Mouse (Mus musculus) pancreas, adult 10 weeks (tissue): ENCODE results near the gene As3mt. TPM values are rescaled to one million over a fixed set of nuclear protein-coding genes. Genes with fewer than 3 reads are reported as not detected.

Experiments used
- polyA plus RNA-seq: library from polyadenylated mRNA; stranded (reverse); fragments of 350-450 nt; fragmentation: Illumina TruSeq; extraction: RNeasy Lipid Tissue Mini Kit (QIAGEN cat#74804); gene quantifications from one replicate; pipeline ENCODE4 v1.2.3, GENCODE M21; 2015; ENCODE audit warnings: low read depth, low replicate concordance; ENCODE audit not compliant: insufficient read depth

As3mt gene
- polyA plus RNA-seq: 7.7 TPM

DNA sequence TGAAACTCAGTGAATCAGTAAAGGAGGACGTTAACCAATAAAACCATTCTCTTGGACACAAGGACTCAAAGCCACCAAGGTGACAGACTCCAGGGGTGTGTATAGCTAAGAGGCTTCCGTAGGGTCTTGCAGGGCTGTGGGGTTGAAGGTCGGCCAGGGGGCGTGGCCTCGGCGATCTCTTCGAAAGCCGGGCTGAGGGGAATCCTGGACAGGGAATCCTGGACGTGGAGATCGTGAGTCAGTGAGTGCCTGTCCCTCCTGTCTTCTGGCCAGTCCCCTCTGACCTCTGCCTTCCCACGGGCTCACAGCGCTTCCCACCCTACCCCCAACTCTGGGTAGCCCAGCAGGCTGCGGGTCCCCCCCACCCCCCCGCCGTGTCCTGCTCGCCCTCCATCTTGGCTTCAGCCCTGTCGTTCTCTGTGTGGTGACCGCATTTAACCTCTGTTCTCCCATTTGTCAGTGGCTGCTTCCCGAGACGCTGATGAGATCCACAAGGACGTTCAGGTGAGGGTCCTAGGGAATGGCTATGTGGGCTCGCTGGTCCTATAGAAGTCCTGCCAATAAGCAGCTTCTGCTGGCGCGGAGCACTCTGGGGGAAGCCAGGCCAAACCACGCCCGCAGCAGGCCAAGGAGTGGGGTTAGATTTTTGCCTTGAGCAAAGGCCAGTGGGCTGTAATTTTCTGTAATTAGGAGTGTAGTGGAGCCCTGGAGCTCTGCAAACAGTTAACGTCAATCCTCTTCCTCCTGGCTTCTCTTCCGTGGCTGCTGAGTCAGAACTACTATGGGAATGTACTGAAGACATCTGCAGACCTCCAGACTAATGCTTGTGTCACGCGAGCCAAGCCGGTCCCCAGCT lies at the start of gene As3mt:
Gene As3mt, plus strand, starts transcription at position 163 of the 856 bp plus-strand sequence.

DNA sequence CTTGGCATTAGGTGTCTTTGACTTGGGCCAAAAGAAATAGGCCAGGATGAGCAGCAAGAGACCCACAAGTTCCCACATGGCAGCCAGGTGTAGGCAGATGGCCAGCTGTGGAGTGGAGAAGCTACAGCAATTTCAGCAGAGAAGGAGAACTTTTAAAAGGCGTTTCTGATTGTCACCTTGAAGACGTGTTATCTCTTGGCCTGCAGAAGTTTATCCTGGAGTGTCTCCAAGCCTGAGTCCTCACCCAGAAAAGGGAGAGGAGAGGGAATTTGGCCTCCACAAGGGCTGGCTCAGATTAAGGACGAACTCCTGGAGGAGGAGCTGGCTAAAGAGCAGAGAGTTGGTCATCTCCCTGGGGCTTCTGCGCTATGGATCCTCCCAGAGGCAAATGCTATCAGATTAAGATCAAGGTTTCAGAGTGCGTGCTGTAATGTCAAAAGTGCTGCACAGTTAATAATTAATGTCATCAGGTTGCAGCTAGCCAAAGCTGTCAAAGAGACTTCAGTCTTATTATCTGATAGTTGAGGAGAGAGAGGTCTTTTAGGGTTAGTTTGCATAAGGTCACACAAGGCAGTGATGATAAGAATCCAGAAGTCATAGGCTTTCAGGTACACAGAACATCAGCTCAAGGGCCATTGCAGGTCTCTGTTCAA lies 34.4 kb upstream of the As3mt start, which contains the start of gene Cyp17a1:
Gene Cyp17a1, minus strand, starts transcription at position 407 of the 653 bp plus-strand sequence.

DNA sequence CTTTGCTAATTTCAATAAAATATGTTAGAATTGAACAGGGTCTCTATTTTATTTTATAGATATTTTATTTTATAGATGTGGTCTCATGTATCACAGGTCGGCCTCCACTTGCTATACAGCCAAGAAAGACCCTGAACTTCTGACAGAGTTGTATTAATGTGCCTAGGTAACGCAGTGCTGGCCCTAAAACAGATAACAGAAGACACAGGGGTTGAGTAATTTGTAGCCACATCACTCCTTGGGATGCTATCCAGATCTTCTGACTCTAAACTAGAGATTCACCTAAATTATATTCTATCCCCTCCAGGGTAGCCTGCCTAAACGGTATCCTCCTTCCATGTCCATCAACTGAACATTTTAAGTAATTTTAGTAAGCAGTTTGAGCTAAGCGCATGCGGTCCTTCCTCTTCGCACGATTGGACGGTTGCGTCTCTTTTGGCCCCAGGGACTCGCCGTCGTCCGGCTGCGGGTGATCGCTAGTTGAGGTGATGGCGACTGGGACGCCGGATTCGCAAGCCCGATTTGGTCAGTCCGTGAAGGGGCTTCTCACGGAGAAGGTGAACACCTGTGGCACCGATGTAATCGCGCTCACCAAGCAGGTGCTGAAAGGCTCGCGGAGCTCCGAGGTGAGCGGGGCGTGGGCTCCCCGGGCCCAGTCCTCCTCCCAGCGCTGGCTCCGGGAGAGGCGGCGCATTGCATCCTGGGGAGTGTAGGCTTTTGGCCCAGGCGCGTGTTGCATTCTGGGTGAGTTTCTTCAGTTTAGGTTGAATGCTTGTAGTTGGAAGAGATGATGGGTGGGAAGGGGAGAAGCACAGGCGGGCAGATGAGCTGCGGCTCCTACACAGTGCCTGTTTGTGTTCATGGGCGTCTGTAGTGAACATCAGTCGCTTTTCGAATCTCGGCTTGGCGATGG lies 17.5 kb upstream of the As3mt start, which contains the start of gene Borcs7:
Gene Borcs7, plus strand, starts transcription at position 447 of the 913 bp plus-strand sequence.

DNA sequence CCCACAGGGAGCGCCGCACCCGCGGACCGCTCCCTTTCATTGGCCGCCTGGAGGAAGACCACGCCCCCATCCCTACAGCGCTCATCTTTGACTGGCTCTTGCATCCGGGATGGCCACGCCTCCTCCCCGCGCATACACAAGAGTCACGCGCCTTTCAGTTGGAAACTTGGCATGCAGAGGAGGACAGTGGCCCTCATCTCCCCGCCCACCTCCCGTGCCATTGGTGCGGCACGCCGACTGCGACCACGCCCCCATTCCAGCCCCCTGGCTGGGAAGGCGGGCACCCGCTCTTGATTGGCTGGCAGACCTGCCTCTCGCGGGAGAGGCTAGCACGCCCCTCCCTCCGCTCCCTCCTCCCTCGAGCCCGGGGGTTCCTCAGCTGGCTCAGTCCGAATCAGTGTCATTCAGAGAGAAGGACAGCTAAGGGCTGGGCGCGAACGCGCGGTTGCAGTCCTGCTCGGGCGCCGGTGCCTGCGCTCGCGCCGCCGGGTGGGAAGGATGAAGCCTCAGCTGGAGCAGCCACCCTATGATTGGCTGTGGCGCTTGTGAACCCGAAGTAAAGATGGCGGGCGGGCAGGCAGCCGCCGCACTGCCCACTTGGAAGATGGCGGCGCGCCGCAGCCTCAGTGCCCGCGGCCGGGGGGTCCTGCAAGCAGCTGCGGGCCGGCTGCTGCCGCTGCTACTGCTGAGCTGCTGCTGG lies 54.1 kb downstream of the As3mt start, which contains the start of gene Cnnm2:
Gene Cnnm2, plus strand, starts transcription at position 350 of the 700 bp plus-strand sequence.

Other genes with a start within 250 kb of the As3mt start
- 6.7 TPM for gene Trim8, start 205.8 kb upstream of the As3mt start, polyA plus RNA-seq
- gene Arl3, start 134.3 kb upstream of the As3mt start, polyA plus RNA-seq: 38.3 TPM
- gene Sfxn2, start 134.1 kb upstream of the As3mt start, polyA plus RNA-seq: 14.6 TPM
- gene Wbp1l, start 108.4 kb upstream of the As3mt start, polyA plus RNA-seq: 14.9 TPM
- gene Cyp17a1, start 34.3 kb upstream of the As3mt start, polyA plus RNA-seq: not detected
- 3.5 TPM for gene Borcs7, start 17.6 kb upstream of the As3mt start, polyA plus RNA-seq
- gene Cnnm2, start 54.1 kb downstream of the As3mt start, polyA plus RNA-seq: 2.8 TPM